Mouse (Mus musculus) fat pad, adult 2 months (tissue): Measurements from ENCODE around the gene Pitpnm3.

ENCODE experiments used
- DNase-seq: peaks from one replicate; pipeline ENCODE4 v3.0.0-alpha.2; 2011; ENCODE audit warnings: low read depth, low spot score; ENCODE audit errors: extremely low read depth

Pitpnm3 gene

DNA sequence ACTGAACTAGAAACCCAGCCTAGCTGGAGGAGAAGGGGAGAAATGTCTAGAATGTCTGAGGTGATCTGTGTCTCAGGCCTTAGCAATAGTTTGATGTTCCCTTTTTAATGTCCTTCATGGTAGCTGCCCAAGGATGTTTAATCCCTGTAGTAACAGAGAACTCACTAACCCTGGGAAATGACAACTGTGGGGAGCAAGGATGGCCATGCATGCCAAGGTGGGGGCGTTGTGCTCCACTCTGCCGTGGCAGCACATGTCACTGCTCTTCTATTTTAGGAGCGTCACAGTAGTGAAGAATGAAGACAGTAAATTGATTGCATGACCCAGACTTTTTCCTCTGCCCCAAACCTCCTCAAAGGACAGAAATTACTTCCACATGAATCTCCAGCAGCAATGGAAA lies 37.6 kb downstream of the Pitpnm3 start:
- DNase-seq, result no peak

DNA sequence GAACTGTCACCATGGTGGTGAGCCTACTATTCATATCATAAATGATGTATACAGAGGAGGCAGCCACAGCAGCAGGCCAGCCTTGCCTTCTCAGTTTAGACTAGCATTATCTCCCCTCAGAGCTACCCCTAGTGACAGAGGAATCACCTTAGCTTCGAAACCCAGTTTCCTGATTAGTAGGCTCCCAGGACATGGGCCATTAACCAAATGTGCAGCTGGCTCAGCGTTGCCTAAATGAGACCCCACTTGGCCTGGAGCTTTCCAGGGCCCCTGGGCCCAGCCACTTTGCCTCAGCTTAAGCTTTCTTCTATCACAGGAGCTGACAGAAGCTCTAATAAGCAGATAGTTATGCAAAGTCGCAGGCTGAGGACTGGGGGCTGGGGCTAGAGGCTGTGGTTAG lies 39.6 kb downstream of the Pitpnm3 start:
- no peak for DNase-seq

DNA sequence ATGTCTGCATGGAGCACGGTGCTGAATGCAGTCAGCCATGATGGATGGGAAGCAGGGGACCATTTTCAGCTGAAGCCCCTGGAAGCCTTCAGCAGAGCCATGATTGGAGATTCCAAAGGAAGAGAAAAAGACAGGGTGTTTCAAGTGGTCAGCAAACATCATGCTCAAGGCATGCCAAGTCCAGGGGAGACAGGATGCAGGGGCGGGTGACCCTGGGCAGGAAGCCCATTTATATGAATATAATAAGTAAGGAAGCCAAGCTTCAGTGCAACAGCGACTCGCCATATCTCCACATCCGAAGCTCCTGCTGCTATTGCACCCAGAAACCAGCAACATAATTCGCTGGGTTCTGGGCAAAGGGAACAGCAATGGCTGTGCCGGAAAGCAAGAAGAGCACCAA lies 41.1 kb downstream of the Pitpnm3 start:
- DNase-seq, result no peak

DNA sequence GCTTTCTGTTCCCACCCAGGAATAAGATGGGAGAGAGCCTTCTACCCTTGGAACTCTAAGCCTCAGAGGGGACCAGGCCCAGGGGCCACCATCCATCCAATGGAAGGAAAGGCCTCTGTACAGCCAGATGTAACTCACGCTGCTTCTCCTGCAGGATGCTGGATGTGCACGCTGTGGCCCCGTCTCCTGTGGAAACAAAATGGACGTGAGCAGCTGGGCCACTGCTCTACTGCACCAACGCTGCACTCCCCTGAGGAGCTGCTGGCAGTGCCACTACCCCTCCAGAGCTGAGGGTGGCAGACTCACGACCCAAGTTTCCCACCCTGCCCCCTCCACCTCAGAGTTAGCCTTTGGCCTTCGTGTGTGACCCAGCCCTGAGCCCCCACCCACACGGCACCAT lies 43.2 kb downstream of the Pitpnm3 start:
- DNase-seq, result no peak

DNA sequence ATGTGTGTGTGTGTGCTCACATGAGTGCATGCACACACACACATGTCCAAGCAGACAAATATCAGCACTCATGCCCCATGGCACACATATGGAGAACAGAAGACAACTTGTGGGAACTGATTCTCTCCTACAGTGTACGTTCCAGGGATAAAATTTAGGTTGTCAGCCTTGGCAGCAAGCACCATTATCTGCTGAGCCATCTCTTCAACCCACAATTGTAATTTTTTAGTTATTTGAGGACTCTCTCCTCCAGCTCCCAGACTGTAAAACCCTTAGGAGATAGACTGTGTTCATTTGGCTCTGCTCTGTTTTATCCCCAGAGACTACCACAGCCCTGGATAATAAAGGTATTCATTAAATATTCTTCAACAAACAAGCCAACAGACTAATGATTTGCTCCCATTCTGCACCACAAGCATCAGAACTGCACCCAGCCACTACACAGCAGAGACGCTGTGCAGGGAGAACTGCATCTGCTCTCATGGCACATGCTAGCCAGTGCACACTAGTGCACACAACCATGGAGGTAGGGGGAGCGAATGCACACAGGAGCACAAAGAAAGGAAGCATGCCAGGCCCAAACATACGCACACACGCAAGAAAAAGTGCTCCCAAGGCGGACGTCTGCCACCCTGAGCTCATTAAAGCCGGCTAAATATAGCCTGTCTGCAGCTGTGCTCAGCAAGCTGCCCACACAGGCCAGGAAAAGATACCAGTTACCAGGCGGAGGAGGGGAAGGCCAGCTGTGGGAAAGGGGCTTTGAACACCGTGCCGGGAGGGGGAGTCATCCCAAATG lies 49.1 kb downstream of the Pitpnm3 start:
- no peak for DNase-seq

DNA sequence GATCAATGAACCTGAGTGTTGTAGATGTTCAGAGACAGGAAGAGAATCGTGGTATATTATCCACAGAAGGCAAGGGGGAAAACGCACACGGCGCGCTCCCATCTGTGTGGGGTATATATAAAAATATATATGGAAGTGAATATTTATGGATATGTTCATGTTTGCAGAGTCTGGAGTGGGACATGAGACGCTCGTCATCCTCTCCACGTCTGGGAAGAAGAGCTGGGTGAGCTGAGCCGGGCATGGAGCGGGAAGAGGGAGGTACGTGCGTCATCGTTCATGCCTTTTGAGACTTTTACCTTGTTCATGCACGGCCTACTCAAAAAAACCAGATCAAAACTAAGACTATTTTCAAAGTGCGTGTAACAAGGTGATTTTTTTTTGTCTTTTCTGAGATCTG lies 51.2 kb downstream of the Pitpnm3 start:
- DNase-seq, result no peak

DNA sequence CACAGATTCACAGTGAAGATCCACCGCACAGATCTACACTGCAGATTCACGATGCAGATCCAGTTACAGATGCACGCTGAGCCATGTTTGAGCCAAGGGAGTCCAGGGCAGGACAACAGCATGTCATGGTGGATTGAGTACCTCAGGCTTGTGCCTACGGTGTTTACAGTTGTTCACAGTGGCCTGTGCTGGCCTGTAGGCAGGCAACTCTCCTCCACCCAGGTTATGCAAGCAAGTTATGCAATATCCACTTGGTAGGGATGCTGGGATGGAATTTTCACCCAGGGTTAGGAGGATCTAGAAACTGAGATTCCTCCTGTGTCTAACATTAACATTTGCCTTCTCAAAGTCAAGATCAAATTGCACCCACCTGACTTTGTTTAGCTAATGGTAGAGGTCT lies 53.0 kb downstream of the Pitpnm3 start:
- DNase-seq, result no peak

DNA sequence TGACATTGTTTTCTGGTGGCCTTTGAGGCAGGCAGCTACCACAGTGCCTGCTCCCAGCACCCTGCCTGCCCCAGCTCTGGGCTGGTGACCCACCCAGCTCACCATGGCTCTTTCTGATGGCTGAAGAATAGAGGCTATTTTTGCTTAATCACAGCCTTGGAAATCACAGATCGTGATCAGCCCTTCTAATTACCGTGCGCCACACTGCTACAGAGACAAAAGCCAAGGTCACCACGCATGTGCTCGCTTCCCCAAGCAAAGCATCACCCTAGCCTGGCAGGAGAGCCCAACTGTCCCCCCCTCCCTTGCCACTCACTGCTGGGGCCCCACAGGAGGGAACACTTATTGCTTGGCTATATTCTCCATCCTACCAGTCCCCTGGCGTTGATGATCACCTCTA lies 55.1 kb downstream of the Pitpnm3 start:
- DNase-seq, result no peak

DNA sequence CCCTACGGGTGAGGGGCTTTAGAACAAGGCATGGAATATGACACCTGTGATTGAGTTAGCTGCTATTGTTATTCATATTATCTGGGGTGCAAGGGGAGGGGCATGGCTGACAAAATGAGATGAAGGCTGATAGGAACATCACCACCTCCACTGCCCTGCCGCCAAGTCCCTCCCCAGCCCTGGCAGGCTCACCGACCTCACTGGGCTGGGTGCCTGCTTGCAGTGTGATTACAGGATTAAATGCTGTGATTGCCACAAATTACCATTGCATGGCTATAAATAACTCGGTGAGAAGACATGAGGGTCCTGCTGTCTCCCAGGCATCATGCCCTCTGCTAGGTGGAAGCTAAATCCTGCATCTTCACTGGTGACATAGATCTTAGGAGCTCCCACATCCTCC lies 56.9 kb downstream of the Pitpnm3 start:
- no peak for DNase-seq

DNA sequence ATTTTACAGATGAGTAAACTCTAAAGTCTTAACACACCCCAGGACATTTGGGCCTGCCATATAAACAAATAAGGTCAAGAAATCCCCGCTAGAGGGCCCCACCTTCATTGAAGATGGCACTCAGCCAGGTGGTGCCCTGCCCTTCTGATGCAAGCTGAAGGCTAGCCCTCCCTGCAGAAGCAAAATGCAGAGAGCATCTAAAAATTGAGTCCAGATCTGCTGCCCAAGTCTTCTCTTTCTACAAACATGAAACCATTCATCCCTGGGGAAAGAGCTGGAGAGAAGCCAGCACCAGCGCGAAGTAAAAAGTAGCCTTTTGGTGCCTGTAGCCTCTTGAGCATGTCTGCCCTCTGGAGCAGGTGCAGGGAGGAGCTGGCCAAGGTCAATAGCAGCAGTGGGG lies 57.5 kb downstream of the Pitpnm3 start:
- DNase-seq, result no peak

DNA sequence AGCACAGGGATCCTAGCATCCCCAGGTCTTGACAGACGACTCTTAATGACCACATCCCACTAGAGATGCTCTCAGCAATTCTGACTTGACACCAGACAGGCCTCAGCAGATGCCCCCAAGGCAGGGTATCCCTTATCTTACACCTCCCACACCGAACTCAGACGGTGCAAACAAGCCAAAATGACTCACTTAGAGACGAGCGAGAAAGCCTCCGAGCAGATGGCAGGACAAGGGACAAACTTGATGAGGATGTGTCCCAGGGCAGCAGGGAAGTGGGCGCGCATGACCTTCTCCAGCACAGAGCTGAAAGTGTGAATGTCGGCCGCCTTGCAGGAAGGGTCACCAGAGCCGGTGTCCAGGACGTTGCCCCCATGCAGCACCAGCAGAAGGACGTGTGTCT lies 61.3 kb downstream of the Pitpnm3 start:
- DNase-seq, result no peak

DNA sequence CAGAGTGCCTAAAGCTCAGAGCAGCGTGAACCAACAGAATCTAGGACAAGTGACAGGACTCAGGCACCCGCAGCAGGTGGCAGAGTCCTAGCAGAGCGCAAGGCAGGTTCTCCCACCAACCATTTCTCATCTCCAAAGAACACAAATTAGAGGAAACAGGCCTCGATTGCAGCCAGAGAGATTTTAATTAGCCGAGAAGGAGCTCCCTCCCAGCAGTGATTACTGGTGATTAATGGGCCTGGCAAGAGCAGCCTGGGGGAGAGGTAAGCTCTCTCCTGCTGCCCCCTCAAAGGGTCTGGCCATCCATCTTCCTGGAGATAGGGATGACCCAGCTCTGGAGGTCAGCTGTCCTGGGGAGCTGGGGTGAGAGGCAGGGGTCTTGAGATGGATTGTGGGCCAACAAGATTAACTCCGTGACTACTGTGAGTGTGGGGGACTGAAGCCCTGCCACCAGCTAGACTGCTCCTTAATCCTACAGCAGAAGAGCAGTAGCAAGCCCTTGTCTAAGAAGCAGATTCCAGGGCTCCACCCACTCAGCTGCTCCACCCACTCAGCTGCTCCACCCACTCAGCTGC lies 63.2 kb downstream of the Pitpnm3 start:
- no peak for DNase-seq

DNA sequence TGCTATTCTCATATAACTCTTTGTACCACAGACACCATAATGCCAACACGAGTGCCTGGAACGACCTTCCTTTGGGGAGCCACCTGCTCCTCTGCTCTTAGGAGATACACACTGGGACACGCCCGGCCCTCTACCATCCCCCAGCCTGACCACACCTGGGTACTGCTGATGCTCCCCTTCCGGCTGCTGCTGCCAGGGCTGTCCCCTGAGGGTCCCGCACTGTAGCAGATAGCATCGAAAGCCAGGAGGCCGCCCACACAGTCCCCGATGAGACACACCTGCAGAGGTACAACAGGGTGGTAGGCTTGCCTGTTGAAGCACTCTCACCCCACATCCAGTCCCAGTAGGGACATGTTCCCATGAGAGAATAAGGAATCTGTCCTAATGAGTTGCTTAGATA lies 64.8 kb downstream of the Pitpnm3 start:
- DNase-seq, result no peak

DNA sequence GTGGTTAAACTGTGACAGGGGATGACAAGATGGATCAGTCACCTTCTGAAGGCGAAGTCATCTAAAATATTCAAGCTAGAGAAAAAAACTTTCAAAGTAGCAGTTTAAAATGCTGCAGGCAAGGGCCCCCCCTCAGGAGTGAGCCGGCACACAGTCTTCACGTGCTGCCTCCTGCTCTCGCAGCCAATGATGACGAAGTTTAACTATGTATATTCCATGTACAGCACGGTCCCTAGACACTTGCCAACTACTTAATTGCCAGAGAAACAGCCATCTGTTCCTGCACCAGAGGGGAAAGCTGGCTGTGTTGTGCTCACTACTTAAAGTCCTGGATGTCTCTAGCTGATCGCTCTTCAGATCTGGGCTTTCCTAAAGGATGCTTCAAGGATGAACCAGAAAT lies 67.6 kb downstream of the Pitpnm3 start:
- no peak for DNase-seq

DNA sequence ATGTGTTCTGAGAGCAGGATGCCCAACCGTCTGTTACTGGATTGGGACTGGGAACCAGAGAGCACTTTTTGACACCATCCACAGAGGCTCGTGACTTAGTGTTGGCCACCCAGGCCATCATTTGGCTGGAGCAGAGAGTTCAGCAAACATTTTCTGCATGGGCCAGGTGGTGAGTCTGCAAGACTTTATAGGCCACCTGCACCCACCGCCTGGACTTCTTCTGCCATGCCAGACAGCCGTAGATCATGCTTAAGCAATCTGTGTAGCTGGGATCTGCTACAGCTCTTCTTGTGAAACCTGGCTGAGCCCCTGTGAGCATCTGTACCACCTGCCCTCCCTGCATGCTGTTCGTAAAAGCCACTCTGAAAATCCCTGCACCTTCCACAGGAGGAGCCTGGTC lies 68.3 kb downstream of the Pitpnm3 start:
- no peak for DNase-seq

DNA sequence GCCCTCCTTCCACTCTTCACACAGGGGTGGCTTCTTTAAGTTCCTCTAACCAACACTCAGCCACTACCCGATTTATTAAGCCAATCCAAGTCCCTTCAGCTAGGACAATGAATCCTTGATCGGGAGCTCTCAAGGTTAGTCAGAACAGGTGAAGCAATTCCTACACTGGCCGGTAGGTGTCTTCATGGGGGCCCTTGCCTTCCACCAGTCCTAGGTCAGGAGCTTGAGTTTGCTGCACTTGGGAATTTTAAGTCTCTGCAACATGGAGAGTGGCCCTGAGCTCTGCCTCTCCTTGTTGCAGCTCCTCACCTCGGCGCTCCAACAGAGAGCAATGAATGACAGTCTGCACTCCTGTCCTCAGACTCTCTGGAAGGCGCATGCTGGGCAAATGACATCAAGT lies 69.2 kb downstream of the Pitpnm3 start:
- no peak for DNase-seq

DNA sequence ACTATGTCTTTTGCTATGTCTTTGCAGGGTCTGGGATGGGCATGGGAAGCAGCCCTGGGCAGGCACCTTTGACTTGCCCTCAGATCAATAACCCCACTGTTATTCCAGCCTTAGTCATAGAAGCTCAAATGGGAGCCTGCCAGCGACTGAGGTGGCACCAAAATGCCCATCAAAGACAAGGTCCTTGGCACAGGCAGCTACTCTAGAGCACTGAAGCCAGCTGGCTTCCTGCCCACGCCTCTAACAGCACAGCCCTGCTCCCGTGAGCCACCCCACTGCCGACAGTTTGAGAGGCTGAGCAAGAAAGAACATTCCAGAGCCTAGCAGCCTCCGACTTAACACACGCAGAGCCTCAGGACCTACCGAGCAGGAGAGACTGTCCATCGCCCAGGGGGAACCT lies 70.5 kb downstream of the Pitpnm3 start:
- DNase-seq, result peak; percentile 54

DNA sequence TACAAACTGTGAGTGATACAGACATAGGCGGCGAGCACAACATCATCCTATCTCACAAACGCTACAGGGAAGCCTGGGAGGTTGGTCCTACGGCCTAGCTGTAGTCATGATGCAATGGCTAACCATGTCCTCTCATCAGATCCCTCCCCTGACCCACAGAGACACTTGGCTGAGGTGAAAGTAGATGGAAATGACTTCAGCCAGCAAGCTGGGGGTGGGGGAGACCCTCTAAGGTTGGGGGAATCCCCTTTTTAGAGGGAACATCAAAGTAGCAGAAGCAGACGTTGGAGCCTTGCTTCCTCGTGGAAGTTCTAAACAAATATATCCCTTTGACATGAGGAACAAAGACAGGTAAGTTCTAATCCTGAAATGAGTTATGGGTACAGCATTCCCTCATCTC lies 71.2 kb downstream of the Pitpnm3 start:
- no peak for DNase-seq

DNA sequence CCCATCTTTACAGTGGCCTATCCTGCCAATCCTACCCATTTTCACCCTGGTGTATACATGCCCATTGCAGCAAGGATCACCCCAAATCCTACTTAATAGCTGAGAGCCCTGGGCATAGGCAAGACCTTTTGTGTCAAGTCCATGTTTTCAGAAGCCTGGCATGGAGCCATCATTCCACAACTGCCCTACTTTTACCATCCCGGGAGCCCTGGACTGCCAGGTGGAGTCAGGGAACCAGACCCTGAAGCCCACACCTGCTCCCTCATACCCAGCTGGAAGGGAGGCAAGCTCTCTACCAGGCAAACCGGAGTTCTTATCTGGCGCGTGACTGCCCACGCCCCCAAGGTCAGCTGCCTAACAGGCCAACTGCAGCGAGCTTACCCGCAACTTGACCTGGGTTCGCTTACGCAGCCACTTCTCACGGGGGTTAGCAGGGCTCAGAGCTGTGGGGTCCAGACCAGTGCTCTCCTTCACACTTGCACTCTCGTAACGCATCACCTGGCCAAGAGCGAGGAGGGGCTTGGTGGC lies 74.4 kb downstream of the Pitpnm3 start:
- no peak for DNase-seq

DNA sequence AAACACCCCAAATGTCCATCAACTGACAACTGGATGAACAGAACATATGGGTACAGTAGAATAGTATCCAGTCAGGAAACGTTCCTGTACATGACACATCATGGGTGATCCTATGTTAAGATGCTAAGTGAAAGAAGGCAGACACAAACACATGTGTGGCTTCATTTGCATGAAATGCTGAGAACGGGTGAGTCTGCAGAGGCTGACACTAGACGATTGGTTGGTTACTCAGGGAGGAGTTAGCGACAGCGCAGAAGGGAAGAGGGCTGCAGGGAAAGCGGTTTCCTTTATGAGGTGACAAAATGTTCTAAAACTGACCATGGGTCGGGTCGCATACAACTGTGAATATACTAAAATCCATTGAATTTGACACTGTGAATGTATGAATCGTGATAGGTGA lies 75.2 kb downstream of the Pitpnm3 start:
- DNase-seq, result no peak

DNA sequence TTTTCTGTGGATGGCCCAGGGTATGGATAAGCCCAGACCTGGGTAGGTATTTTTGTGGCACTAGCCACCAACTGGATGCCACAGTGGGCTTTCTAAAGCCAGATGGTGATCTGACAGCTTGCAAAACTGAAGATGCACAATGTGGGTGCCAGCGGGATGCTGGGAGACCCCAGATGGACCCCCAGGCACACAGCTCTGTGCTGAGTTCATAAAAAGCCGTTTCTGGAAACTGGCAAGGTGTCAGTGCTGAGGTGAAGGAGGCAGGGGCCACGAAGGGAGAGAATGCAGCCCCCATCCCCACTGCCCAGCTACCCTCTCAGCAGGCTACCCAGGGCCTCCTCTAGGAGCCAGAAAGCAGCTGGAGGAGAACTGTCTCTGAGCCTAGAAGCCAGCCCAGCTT lies 78.4 kb downstream of the Pitpnm3 start:
- DNase-seq, result no peak

DNA sequence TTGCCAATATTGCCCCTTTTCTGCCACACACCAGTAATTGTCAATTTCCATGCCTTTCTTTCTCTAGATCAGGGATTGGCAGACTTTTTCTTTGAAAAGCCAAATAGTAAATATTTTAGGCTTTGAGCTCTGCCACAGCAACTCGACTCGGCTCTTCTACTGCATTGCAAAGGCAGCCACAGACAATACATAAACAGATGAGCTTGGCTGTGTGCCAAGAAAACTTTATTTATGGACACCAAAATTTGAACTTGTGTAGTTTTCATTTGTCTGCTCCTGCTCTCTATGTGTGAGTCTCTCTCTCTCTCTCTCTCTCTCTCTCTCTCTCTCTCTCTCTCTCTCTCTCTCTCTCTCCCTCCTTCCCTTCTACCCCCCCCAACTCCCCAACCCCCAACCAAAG lies 80.4 kb downstream of the Pitpnm3 start:
- DNase-seq, result no peak

DNA sequence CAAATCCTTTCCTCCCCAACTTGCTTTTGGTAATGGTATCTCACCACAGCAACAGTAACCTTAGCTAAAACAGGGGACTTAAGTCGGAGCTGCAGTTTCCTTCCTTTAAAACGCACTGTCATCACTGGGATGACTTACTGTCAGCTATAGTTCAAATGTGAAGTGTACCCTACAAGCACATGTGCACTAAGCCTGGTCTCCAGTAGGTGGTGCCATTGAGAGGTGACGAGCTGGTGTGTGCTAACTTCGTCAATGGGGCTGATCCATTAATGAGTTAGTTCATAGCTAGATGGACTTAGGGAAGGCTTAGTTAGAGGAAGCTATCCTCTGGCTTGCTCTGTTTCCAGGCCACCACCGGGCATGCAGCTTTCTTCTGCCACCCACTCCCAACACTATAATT lies 82.9 kb downstream of the Pitpnm3 start:
- DNase-seq, result no peak
